Mouse (Mus musculus) heart, embryonic 16.5 days (tissue): Measurements from ENCODE around the gene Nsf. TPM values are rescaled to one million over a fixed set of nuclear protein-coding genes. Genes with fewer than 3 reads are reported as not detected.

Source experiments
- polyA plus RNA-seq: library from polyadenylated mRNA; unstranded; fragments of >200 nt; fragmentation: Nextera tagmentation; extraction: Ambion mirVana; gene quantifications from 2 replicates; pipeline ENCODE4 v1.2.1, GENCODE M21; 2015

The Nsf gene
- polyA plus RNA-seq, 1 experiment from 2014 or later = 35.3 TPM

Other genes with a start within 250 kb of the Nsf start
- 0.27 and 0.41 TPM in 2 replicates for gene Wnt9b, start 204.2 kb downstream of the Nsf start, polyA plus RNA-seq
- gene Wnt3, start 179.9 kb downstream of the Nsf start, polyA plus RNA-seq = not detected in 2 replicates
- gene Arf2, start 12.7 kb upstream of the Nsf start, polyA plus RNA-seq = 59.2 and 62.7 TPM in 2 replicates
- not detected in 2 replicates for gene Crhr1, start 178.8 kb upstream of the Nsf start, polyA plus RNA-seq
- not detected in 2 replicates for gene Sppl2c, start 232.3 kb upstream of the Nsf start, polyA plus RNA-seq